Mouse (Mus musculus) G1E (cell line): ENCODE measurements around the gene Actn4. TPM values are rescaled to one million over a fixed set of nuclear protein-coding genes. Genes with fewer than 3 reads are reported as not detected.

ENCODE experiments used
- ATAC-seq: 2 replicates; pipeline ENCODE4 v1.8.0; 2016; ENCODE audit warnings: mild to moderate bottlenecking; ENCODE audit not compliant: insufficient number of reproducible peaks, poor library complexity, low FRiP score, severe bottlenecking; ENCODE audit errors: extremely low read depth
- DNase-seq: peaks from one replicate; pipeline ENCODE4 v3.0.0; 2012; ENCODE audit warnings: low spot score
- H3K27me3 ChIP-seq: 2 replicates; pipeline ENCODE4 v1.6.1; 2012; ENCODE audit warnings: mild to moderate bottlenecking, low read length, inconsistent platforms; ENCODE audit not compliant: insufficient read depth
- H3K36me3 ChIP-seq: replicated peaks from 2 replicates; pipeline ENCODE3; 2012; ENCODE audit warnings: mild to moderate bottlenecking, inconsistent platforms
- H3K4me1 ChIP-seq: 2 replicates; pipeline ENCODE4 v1.6.1; 2012; ENCODE audit warnings: low read depth, low read length, inconsistent platforms, mixed read lengths; ENCODE audit not compliant: insufficient read depth
- H3K4me3 ChIP-seq: 2 replicates; pipeline ENCODE4 v1.5.1; 2012; ENCODE audit warnings: low read depth, mild to moderate bottlenecking, inconsistent platforms, low read length, moderate library complexity, mixed read lengths
- H3K9me3 ChIP-seq: replicated peaks from 2 replicates; pipeline ENCODE4 v1.6.1; 2012; ENCODE audit warnings: inconsistent platforms
- CTCF ChIP-seq: IDR thresholded peaks from 2 replicates; pipeline ENCODE4 v1.5.1; 2012; ENCODE audit warnings: low read depth, low read length, inconsistent platforms, mixed read lengths
- GATA1 ChIP-seq: IDR thresholded peaks from 2 replicates; pipeline ENCODE4 v1.6.1; 2012; ENCODE audit warnings: borderline replicate concordance, low read length, inconsistent platforms, mixed read lengths
- GATA2 ChIP-seq: IDR thresholded peaks from 2 replicates; pipeline ENCODE4 v1.6.1; 2012; ENCODE audit warnings: low read depth, low read length, inconsistent platforms, borderline replicate concordance
- POLR2AphosphoS5 ChIP-seq: IDR thresholded peaks from 2 replicates; pipeline ENCODE4 v1.6.1; 2012; ENCODE audit warnings: low read depth, low read length, inconsistent platforms; ENCODE audit not compliant: insufficient replicate concordance
- TAL1 ChIP-seq: conservative IDR thresholded peaks from 2 replicates; pipeline ENCODE4 v1.6.1; 2012; ENCODE audit warnings: low read depth, low read length, inconsistent platforms, mixed read lengths
- polyA plus RNA-seq: library from polyadenylated mRNA; stranded (reverse); fragments of >175 nt; gene quantifications from 2 replicates; pipeline ENCODE4 v1.2.3, GENCODE M21; 2012
- total RNA-seq, 2 experiments: library from RNA; stranded (forward) in 1 of 2; stranded (reverse) in 1 of 2; fragments of 200-1000 nt in 1 of 2; fragments of >200 nt in 1 of 2; fragmentation: Nextera tagmentation in 1 of 2; gene quantifications; 2 replicates each; pipeline ENCODE4 v1.2.3; 2014 to 2017

Actn4 gene
- total and polyA plus RNA-seq, 3 experiments: 28.1 to 260 (median 121) TPM

- Histone ChIP-seq H3K9me3 (no peaks in the 10 kb centered on the region), H3K27me3 (no peaks in the 10 kb centered on the region), H3K4me3 (no peak overlapping the region), H3K4me1 (peaks cover 44% of the 10 kb centered on the region), H3K36me3 (peaks cover 97% of the 10 kb centered on the region)
- DNase-seq (no peak), ATAC-seq (no peak)
- no peak for TF ChIP-seq POLR2AphosphoS5
Observed at GRCm38 (mm10) chr7:28921178-28921577, 41.0 kb downstream of the Actn4 start.

DNA sequence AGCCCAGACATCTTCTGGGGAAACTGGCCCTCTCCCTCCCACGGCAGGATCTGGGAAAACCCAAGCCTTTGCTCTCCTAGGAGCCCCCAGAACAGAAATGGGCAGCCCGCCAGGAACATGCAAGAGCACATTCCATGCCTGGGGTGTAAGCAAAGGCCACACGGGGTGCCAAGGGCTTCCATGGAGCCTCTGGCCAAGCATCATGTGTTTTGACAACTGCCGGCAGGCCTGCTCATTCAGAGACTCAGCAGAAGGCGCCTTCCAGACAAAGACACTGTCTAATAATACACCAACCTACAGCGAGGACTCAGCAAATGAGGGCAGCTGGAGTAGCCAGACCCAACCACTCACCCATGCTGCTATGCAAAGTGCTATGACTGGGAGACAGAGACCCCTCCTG is 42.3 kb downstream of the Actn4 start:
- ATAC-seq: no peak
- no peak for DNase-seq
- Histone ChIP-seq H3K27me3 (no peaks in the 10 kb centered on the region), H3K36me3 (peaks cover 98% of the 10 kb centered on the region), H3K4me1 (peaks cover 39% of the 10 kb centered on the region), H3K9me3 (no peaks in the 10 kb centered on the region), H3K4me3 (no peak overlapping the region)
- TF ChIP-seq GATA2: no peak
- TF ChIP-seq CTCF: no peak
- TF ChIP-seq POLR2AphosphoS5: no peak
- no peak for TF ChIP-seq GATA1
- TF ChIP-seq TAL1: no peak

- peaks cover 98% of the 10 kb centered on the region for H3K36me3 ChIP-seq
- DNase-seq (no peak), ATAC-seq (no peak)
- no peaks in the 10 kb centered on the region for H3K9me3 ChIP-seq
- H3K27me3 ChIP-seq: no peaks in the 10 kb centered on the region
- TF ChIP-seq POLR2AphosphoS5: no peak
- no peak for TF ChIP-seq GATA2
- TF ChIP-seq TAL1: no peak
- TF ChIP-seq GATA1: no peak
- no peak for TF ChIP-seq CTCF
- H3K4me1 ChIP-seq: peaks cover 32% of the 10 kb centered on the region
- H3K4me3 ChIP-seq: no peak overlapping the region
Observed at GRCm38 (mm10) chr7:28918540-28918939, 43.6 kb downstream of the Actn4 start.

DNA sequence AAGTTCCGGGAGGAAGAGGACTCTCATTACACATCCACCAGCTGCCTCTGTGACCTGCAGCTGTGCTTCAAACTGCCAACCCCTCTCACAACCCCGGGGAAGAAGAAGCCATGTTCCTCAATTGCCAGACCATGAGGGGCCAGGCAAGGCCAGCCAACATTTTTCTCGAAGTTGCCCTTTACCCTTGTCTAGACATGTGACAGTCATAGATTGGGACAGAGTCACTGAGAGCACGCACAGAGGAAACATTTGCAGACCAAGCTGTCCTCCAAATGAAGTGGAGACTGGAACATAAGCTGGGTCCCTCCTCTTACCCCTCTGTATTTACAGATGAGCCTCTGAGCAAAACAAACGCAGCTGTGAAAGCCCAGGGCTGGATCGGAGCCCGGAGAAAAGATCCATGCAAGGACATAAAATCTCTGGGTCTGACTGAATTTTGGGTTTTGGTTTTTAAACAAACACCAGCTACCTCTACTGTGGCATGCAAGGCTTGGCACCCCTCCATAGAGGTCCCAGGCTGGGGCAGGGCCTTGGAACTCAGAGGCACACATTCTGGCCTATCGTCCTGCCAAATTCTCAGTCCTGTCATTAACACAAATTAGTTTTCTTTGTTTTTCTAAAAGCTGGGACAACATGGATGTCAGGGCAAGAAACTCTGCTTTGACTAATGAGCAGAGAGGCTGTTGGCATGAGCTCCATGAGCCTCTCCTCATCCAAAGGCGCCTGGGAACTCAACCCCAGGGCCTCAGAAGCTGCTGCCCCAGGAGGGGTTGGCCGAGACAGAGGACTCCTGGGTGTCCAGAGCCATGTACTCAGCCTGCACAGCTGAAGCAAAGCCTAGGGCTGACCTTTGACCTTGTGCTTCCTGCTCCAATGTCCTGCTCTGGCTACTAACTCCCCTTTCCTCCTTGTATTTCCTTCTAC is 44.4 kb downstream of the Actn4 start:
- TF ChIP-seq TAL1: no peak
- no peak for TF ChIP-seq CTCF
- TF ChIP-seq GATA2: no peak
- no peak for TF ChIP-seq GATA1
- no peak for TF ChIP-seq POLR2AphosphoS5
- ATAC-seq (no peak), DNase-seq (no peak)
- Histone ChIP-seq H3K27me3 (no peaks in the 10 kb centered on the region), H3K4me3 (no peak overlapping the region), H3K36me3 (peaks cover 100% of the 10 kb centered on the region), H3K9me3 (no peaks in the 10 kb centered on the region), H3K4me1 (peaks cover 32% of the 10 kb centered on the region)

DNA sequence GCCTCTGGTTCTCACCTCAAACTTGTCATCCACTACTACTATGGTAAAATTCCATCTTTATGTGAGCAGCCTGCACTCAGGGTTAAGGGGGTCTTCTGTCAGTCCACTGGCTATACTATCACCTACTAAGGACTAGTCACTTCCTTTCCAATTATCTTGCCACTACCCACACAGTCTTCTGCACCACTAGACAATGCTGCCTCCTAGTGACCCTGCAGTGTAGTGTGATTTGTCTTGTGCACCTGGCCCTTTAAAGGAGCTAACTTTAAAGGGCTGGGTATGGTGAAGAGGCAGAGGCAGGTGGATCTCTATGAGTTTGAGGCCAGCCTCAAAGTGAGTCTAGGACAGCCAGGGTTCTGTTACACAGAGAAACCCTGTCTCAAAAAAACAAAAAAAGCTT is 45.6 kb downstream of the Actn4 start:
- peaks cover 22% of the 10 kb centered on the region for H3K4me1 ChIP-seq
- DNase-seq (no peak), ATAC-seq (no peak)

DNA sequence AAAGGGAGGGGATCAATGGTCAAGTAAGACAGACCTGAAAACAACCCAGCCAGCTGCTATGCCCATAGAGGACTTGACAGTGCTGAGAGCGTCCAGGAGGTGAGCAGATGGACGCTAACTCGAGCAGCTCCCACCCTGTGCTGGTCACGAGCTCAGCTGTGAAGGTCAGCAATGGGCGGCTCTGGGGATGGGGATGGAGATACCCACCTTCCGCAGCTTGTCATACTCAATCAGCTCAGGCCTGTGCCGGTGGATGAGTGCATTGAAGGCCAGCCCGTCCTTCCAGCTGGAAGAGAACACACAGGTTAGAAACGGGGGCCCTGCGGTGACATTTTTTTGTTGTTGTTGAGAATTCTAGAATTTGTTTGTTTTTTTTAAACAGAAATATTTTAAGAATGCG is 49.0 kb downstream of the Actn4 start:
- H3K36me3 ChIP-seq: peaks cover 99% of the 10 kb centered on the region
- ATAC-seq: no peak

More for the DNA sequence above, 45.6 kb downstream of the Actn4 start:
- Histone ChIP-seq H3K4me3 (no peak overlapping the region), H3K36me3 (peaks cover 100% of the 10 kb centered on the region), H3K27me3 (no peaks in the 10 kb centered on the region), H3K9me3 (no peaks in the 10 kb centered on the region)
- TF ChIP-seq CTCF: no peak
- TF ChIP-seq GATA1: no peak
- TF ChIP-seq POLR2AphosphoS5: no peak
- TF ChIP-seq TAL1: no peak
- TF ChIP-seq GATA2: no peak

More for the DNA sequence above, 49.0 kb downstream of the Actn4 start:
- no peak for DNase-seq
- no peak for TF ChIP-seq GATA2
- no peak for TF ChIP-seq CTCF
- TF ChIP-seq GATA1: no peak
- TF ChIP-seq TAL1: no peak
- TF ChIP-seq POLR2AphosphoS5: no peak
- no peaks in the 10 kb centered on the region for H3K4me1 ChIP-seq
- H3K9me3 ChIP-seq: no peaks in the 10 kb centered on the region
- H3K27me3 ChIP-seq: no peaks in the 10 kb centered on the region
- H3K4me3 ChIP-seq: no peak overlapping the region
